Mouse (Mus musculus) A20 (cell line): ENCODE data around the gene Pou2f3.
A peak's percentile ranks its signal among the peaks of the same experiment; 100 is the strongest.

Experiments
- DNase-seq: peaks from one replicate; pipeline ENCODE4 v3.0.0-alpha.2; 2011; ENCODE audit warnings: low read depth, low spot score

Pou2f3 gene

GRCm38 (mm10) chr9:43231805-43232204, 21.6 kb upstream of the Pou2f3 start:
- no peak for DNase-seq

GRCm38 (mm10) chr9:43230886-43231285, 20.7 kb upstream of the Pou2f3 start:
- DNase-seq, result no peak

GRCm38 (mm10) chr9:43229962-43230361, 19.8 kb upstream of the Pou2f3 start:
- DNase-seq, result no peak

- no peak for DNase-seq
Measured at GRCm38 (mm10) chr9:43229398-43229895, 19.3 kb upstream of the Pou2f3 start.

- no peak for DNase-seq
Measured at GRCm38 (mm10) chr9:43228745-43229144, 18.6 kb upstream of the Pou2f3 start.

GRCm38 (mm10) chr9:43227626-43228025, 17.5 kb upstream of the Pou2f3 start:
- no peak for DNase-seq

- no peak for DNase-seq
Measured at GRCm38 (mm10) chr9:43226573-43227160, 16.5 kb upstream of the Pou2f3 start.

GRCm38 (mm10) chr9:43225481-43225880, 15.3 kb upstream of the Pou2f3 start:
- DNase-seq, result no peak

GRCm38 (mm10) chr9:43224771-43225355, 14.7 kb upstream of the Pou2f3 start:
- DNase-seq, result no peak

- DNase-seq, result peak; percentile 8
Measured at GRCm38 (mm10) chr9:43222429-43222715, 12.2 kb upstream of the Pou2f3 start.

GRCm38 (mm10) chr9:43221643-43222428, 11.7 kb upstream of the Pou2f3 start:
- peak; percentile 57 for DNase-seq

- peak; percentile 53 for DNase-seq
Measured at GRCm38 (mm10) chr9:43210771-43211450, 742 bp upstream of the Pou2f3 start.

- no peak for DNase-seq
Measured at GRCm38 (mm10) chr9:43206022-43206390, 4.2 kb downstream of the Pou2f3 start.

- DNase-seq, result no peak
Measured at GRCm38 (mm10) chr9:43205343-43206021, 4.7 kb downstream of the Pou2f3 start.

GRCm38 (mm10) chr9:43200212-43200611, 10.0 kb downstream of the Pou2f3 start:
- no peak for DNase-seq

- no peak for DNase-seq
Measured at GRCm38 (mm10) chr9:43194001-43194400, 16.2 kb downstream of the Pou2f3 start.

GRCm38 (mm10) chr9:43191561-43191960, 18.6 kb downstream of the Pou2f3 start:
- DNase-seq, result no peak

GRCm38 (mm10) chr9:43189021-43189356, 21.2 kb downstream of the Pou2f3 start:
- DNase-seq, result no peak

GRCm38 (mm10) chr9:43188309-43189020, 21.7 kb downstream of the Pou2f3 start:
- no peak for DNase-seq

GRCm38 (mm10) chr9:43179614-43180013, 30.6 kb downstream of the Pou2f3 start:
- DNase-seq, result no peak

GRCm38 (mm10) chr9:43178172-43178571, 32.0 kb downstream of the Pou2f3 start:
- no peak for DNase-seq
